Mouse (Mus musculus) stomach, embryonic 14.5 days (tissue): Measurements from ENCODE around the gene Krtap4-13. TPM values are rescaled to one million over a fixed set of nuclear protein-coding genes. Genes with fewer than 3 reads are reported as not detected.

Source experiments
- polyA plus RNA-seq: library from polyadenylated mRNA; unstranded; fragments of >200 nt; fragmentation: Nextera tagmentation; extraction: Ambion mirVana; gene quantifications from 2 replicates; pipeline ENCODE4 v1.2.1, GENCODE M21; 2014

Gene Krtap4-13
- polyA plus RNA-seq, 1 experiment from 2014 or later, result not detected

Other genes starting within 250 kb of the Krtap4-13 start
- gene Krtap3-1, start 243.3 kb downstream of the Krtap4-13 start, polyA plus RNA-seq, result not detected in 2 replicates
- not detected in 2 replicates for gene Krtap1-5, start 228.9 kb downstream of the Krtap4-13 start, polyA plus RNA-seq
- not detected in 2 replicates for gene Krtap1-4, start 226.2 kb downstream of the Krtap4-13 start, polyA plus RNA-seq
- not detected in 2 replicates for gene Krtap1-3, start 218.6 kb downstream of the Krtap4-13 start, polyA plus RNA-seq
- gene Krtap9-3, start 211.8 kb downstream of the Krtap4-13 start, polyA plus RNA-seq, result not detected in 2 replicates
- gene Gm11938, start 206.6 kb downstream of the Krtap4-13 start, polyA plus RNA-seq, result not detected in 2 replicates
- gene Gm11937, start 199.7 kb downstream of the Krtap4-13 start, polyA plus RNA-seq, result not detected in 2 replicates
- gene Krtap2-4, start 195.0 kb downstream of the Krtap4-13 start, polyA plus RNA-seq, result not detected in 2 replicates
- not detected in 2 replicates for gene Gm11562, start 189.5 kb downstream of the Krtap4-13 start, polyA plus RNA-seq
- gene Krtap4-1, start 181.7 kb downstream of the Krtap4-13 start, polyA plus RNA-seq, result not detected in 2 replicates
- not detected in 2 replicates for gene Krtap4-2, start 174.8 kb downstream of the Krtap4-13 start, polyA plus RNA-seq
- not detected in 2 replicates for gene Krtap4-7, start 165.8 kb downstream of the Krtap4-13 start, polyA plus RNA-seq
- not detected in 2 replicates for gene Gm11555, start 159.7 kb downstream of the Krtap4-13 start, polyA plus RNA-seq
- not detected in 2 replicates for gene Gm11563, start 150.9 kb downstream of the Krtap4-13 start, polyA plus RNA-seq
- not detected in 2 replicates for gene Krtap4-6, start 143.9 kb downstream of the Krtap4-13 start, polyA plus RNA-seq
- gene Gm14190, start 119.2 kb downstream of the Krtap4-13 start, polyA plus RNA-seq, result not detected in 2 replicates
- gene Gm14180, start 75.6 kb downstream of the Krtap4-13 start, polyA plus RNA-seq, result not detected in 2 replicates
- not detected in 2 replicates for gene Gm11595, start 37.0 kb downstream of the Krtap4-13 start, polyA plus RNA-seq
- gene Krtap4-8, start 29.2 kb downstream of the Krtap4-13 start, polyA plus RNA-seq, result not detected in 2 replicates
- not detected in 2 replicates for gene Krtap4-9, start 24.7 kb downstream of the Krtap4-13 start, polyA plus RNA-seq
- gene Gm11596, start 16.4 kb downstream of the Krtap4-13 start, polyA plus RNA-seq, result not detected in 2 replicates
- gene Gm11569, start 11.0 kb downstream of the Krtap4-13 start, polyA plus RNA-seq, result not detected in 2 replicates
- gene Gm11554, start 5.4 kb downstream of the Krtap4-13 start, polyA plus RNA-seq, result not detected in 2 replicates
- not detected in 2 replicates for gene Gm11564, start 5.8 kb upstream of the Krtap4-13 start, polyA plus RNA-seq
- gene 2300003K06Rik, start 28.2 kb upstream of the Krtap4-13 start, polyA plus RNA-seq, result not detected in 2 replicates
- not detected in 2 replicates for gene Krtap4-16, start 41.7 kb upstream of the Krtap4-13 start, polyA plus RNA-seq
- gene Gm11568, start 48.0 kb upstream of the Krtap4-13 start, polyA plus RNA-seq, result not detected in 2 replicates
- gene Gm11559, start 54.6 kb upstream of the Krtap4-13 start, polyA plus RNA-seq, result not detected in 2 replicates
- not detected in 2 replicates for gene Krtap9-1, start 63.5 kb upstream of the Krtap4-13 start, polyA plus RNA-seq
- not detected in 2 replicates for gene Gm11567, start 69.3 kb upstream of the Krtap4-13 start, polyA plus RNA-seq
- gene Krtap31-1, start 98.0 kb upstream of the Krtap4-13 start, polyA plus RNA-seq, result not detected in 2 replicates
- not detected in 2 replicates for gene Gm11565, start 104.9 kb upstream of the Krtap4-13 start, polyA plus RNA-seq
- not detected in 2 replicates for gene Krtap31-2, start 126.4 kb upstream of the Krtap4-13 start, polyA plus RNA-seq
- gene Krtap9-5, start 138.6 kb upstream of the Krtap4-13 start, polyA plus RNA-seq, result not detected in 2 replicates
- not detected in 2 replicates for gene Krtap29-1, start 169.2 kb upstream of the Krtap4-13 start, polyA plus RNA-seq
- not detected in 2 replicates for gene Krtap16-1, start 176.7 kb upstream of the Krtap4-13 start, polyA plus RNA-seq
- not detected in 2 replicates for gene Krtap17-1, start 184.1 kb upstream of the Krtap4-13 start, polyA plus RNA-seq
- gene Krt33a, start 206.3 kb upstream of the Krtap4-13 start, polyA plus RNA-seq, result not detected in 2 replicates
- 0.26 TPM in 1 of 2 replicates, not detected in the other for gene Krt33b, start 220.0 kb upstream of the Krtap4-13 start, polyA plus RNA-seq
- 0.36 TPM in 1 of 2 replicates, not detected in the other for gene Krt34, start 231.7 kb upstream of the Krtap4-13 start, polyA plus RNA-seq
- gene Krt31, start 240.7 kb upstream of the Krtap4-13 start, polyA plus RNA-seq, result 0.67 and 0.69 TPM in 2 replicates